20 mouse cellular contexts compared by ENCODE assay signal in genomic region chr13:114296556-114296955, GRCm38 (mm10).
DNase-seq lines count a peak whose midpoint lies in the region; ATAC-seq and TF ChIP-seq lines count a peak whose summit lies in the region.
"Had no signal": no experiment of that assay in that cellular context is flagged by ENCODE, and none has a peak within 500 bp of the region (broad histone marks: within the 10 kb centered on the region; RNA-seq: fewer than 3 reads in every experiment).

No protein-coding gene starts in this region.

- no peaks in the 10 kb centered on the region for H3K9me3 ChIP-seq in forebrain, embryonic 16.5 days (ENCODE audit: control insufficient read depth, low read length)
- H3K9me3 ChIP-seq in hindbrain, embryonic 11.5 days (ENCODE audit: control insufficient read depth, low read length) = no peaks in the 10 kb centered on the region
- H3K9me3 ChIP-seq: heart, embryonic 10.5 days; heart, embryonic 13.5 days; hindbrain, embryonic 13.5 days had no signal

- ATAC-seq in forebrain, embryonic 16.5 days = no peak
- ATAC-seq in hindbrain, embryonic 11.5 days (ENCODE audit: low FRiP score) = no peak
- ATAC-seq: CD4-positive, CD25-positive, alpha-beta regulatory T cell, adult 4 months; forebrain, embryonic 14.5 days; hindbrain, embryonic 16.5 days had no signal

- WGBS in kidney, adult 2 months = 82% methylated on average over 4 of the region's 4 CpGs
- WGBS in forebrain, embryonic 16.5 days = 93% methylated on average over 4 of the region's 4 CpGs
- WGBS in hindbrain, embryonic 11.5 days = 86% methylated on average over 4 of the region's 4 CpGs

- H3K4me3 ChIP-seq in kidney, adult 2 months (ENCODE audit: insufficient read depth, low read depth, low read length) = no peak overlapping the region
- no peak overlapping the region for H3K4me3 ChIP-seq in forebrain, embryonic 16.5 days (replicated peaks; ENCODE audit: low read length)
- H3K4me3 ChIP-seq in hindbrain, embryonic 11.5 days (ENCODE audit: low read depth, low read length) = no peak overlapping the region
- H3K4me3 ChIP-seq: heart, embryonic 10.5 days; heart, embryonic 13.5 days; hindbrain, embryonic 13.5 days had no signal

- TF ChIP-seq POLR2A in kidney, adult 2 months (IDR thresholded peaks at IDR 0.05; ENCODE audit: low read depth, low read length) = no peak

- H3K9ac ChIP-seq in forebrain, embryonic 16.5 days (replicated peaks; ENCODE audit: low read depth, low read length) = no peak overlapping the region
- no peak overlapping the region for H3K9ac ChIP-seq in hindbrain, embryonic 11.5 days (ENCODE audit: low read depth, low read length)
- H3K9ac ChIP-seq: heart, embryonic 13.5 days; hindbrain, embryonic 13.5 days had no signal

- no peaks in the 10 kb centered on the region for H3K36me3 ChIP-seq in kidney, adult 2 months (ENCODE audit: control insufficient read depth, insufficient read depth, low read length)
- H3K36me3 ChIP-seq in forebrain, embryonic 16.5 days (ENCODE audit: control insufficient read depth, insufficient read depth) = no peaks in the 10 kb centered on the region
- H3K36me3 ChIP-seq in hindbrain, embryonic 11.5 days (ENCODE audit: control insufficient read depth, insufficient read depth, low read length) = no peaks in the 10 kb centered on the region

- H3K27me3 ChIP-seq in kidney, adult 2 months (replicated peaks; ENCODE audit: control insufficient read depth, insufficient read depth, low read length) = no peaks in the 10 kb centered on the region
- no peaks in the 10 kb centered on the region for H3K27me3 ChIP-seq in forebrain, embryonic 16.5 days (replicated peaks; ENCODE audit: control insufficient read depth, insufficient read depth, low read length)
- H3K27me3 ChIP-seq in hindbrain, embryonic 11.5 days (ENCODE audit: control insufficient read depth, insufficient read depth, low read length) = no peaks in the 10 kb centered on the region
- H3K27me3 ChIP-seq: heart, embryonic 13.5 days; hindbrain, embryonic 13.5 days had no signal

- DNase-seq in kidney, adult 2 months = peak; percentile 10
- no peak for DNase-seq in kidney, postnatal 25 days
- peak; percentile 23 for DNase-seq in urinary bladder, postnatal 25 days (ENCODE audit: low spot score)
- no peak for DNase-seq in urinary bladder, postnatal 10 days (ENCODE audit: low spot score)
- DNase-seq in ZHBTc4 (ENCODE audit: low read depth, low spot score) = peak; percentile 51
- DNase-seq in gonadal fat pad, adult 2 months (ENCODE audit: low read depth) = peak; percentile 57
- no peak for DNase-seq in hindbrain, embryonic 11.5 days (ENCODE audit: low spot score)
- DNase-seq: adrenal gland, postnatal 10 days; adrenal gland, postnatal 36 days; cerebellum, adult 18-20 months; cerebellum, adult 9-10 months; cerebellum, postnatal 14 days; gastrocnemius, postnatal 25 days had no signal

- no peak overlapping the region for H3K4me2 ChIP-seq in forebrain, embryonic 16.5 days (ENCODE audit: low read length)
- H3K4me2 ChIP-seq in hindbrain, embryonic 11.5 days (replicated peaks; ENCODE audit: low read depth, low read length) = no peak overlapping the region
- H3K4me2 ChIP-seq: heart, embryonic 13.5 days; hindbrain, embryonic 13.5 days had no signal

- H3K27ac ChIP-seq in kidney, adult 2 months (ENCODE audit: insufficient read depth, low read depth, low read length) = no peak overlapping the region
- H3K27ac ChIP-seq in forebrain, embryonic 16.5 days (ENCODE audit: low read length) = no peak overlapping the region
- no peak overlapping the region for H3K27ac ChIP-seq in hindbrain, embryonic 11.5 days (ENCODE audit: low read depth, low read length)
- H3K27ac ChIP-seq: heart, embryonic 10.5 days; heart, embryonic 13.5 days; hindbrain, embryonic 13.5 days had no signal

- H3K4me1 ChIP-seq in kidney, adult 2 months (ENCODE audit: control insufficient read depth, insufficient read depth, low read length) = no peaks in the 10 kb centered on the region
- H3K4me1 ChIP-seq in forebrain, embryonic 16.5 days (replicated peaks; ENCODE audit: control insufficient read depth, insufficient read depth, low read length) = no peaks in the 10 kb centered on the region
- H3K4me1 ChIP-seq in hindbrain, embryonic 11.5 days (replicated peaks; ENCODE audit: control insufficient read depth, insufficient read depth, low read length) = no peaks in the 10 kb centered on the region
- H3K4me1 ChIP-seq: hindbrain, embryonic 13.5 days had no signal

- TF ChIP-seq CTCF in kidney, adult 2 months (conservative IDR thresholded peaks at IDR 0.05; ENCODE audit: insufficient read depth, insufficient read length, low read depth, low read length) = no peak

Comparison
In these comparisons a context has a peak if more than half of its experiments do, and no peak if none do; other contexts are left out.
1. DNase-seq: peak in kidney, adult 2 months (single experiment), urinary bladder, postnatal 25 days (single experiment), ZHBTc4 (single experiment) and gonadal fat pad, adult 2 months (single experiment); none in kidney, postnatal 25 days (0 of 2), urinary bladder, postnatal 10 days (single experiment) and hindbrain, embryonic 11.5 days (single experiment).